Mouse (Mus musculus): ENCODE results near the gene Ccnyl1.

DNA sequence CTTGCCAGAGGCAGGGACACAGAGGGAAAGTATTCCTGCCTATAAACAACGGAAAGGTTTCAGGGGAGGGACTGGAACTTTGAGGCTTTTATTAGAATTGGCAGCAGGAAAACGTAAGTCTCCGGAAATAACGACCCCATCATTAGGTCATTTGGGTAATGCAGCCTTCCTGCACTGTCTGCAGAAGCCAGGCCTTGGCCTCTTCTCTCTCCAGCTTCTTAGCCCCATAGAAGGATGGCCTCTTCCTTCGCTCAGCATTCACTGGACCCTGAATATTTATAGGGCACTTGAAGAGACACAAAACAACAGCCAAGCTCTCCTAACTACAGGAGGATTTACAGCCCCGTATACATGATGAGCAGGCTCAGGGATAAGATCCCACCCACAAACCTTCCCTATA is 79.9 kb downstream of the Ccnyl1 start:
- TF ChIP-seq POLR2A (IDR thresholded peaks at IDR 0.05; ENCODE audit: borderline replicate concordance, extremely low read depth, insufficient read depth, insufficient read length, poor library complexity, severe bottlenecking), result no peak
- TF ChIP-seq CTCF (IDR thresholded peaks at IDR 0.05; ENCODE audit: borderline replicate concordance, extremely low read depth, insufficient read depth, insufficient read length), result no peak

All from brain, embryonic 14.5 days (tissue).